Mouse (Mus musculus) embryonic facial prominence, embryonic 14.5 days (tissue): Measurements from ENCODE around the gene Sh2d7. TPM values are rescaled to one million over a fixed set of nuclear protein-coding genes. Genes with fewer than 3 reads are reported as not detected.

Source experiments
- ATAC-seq: fragments of 200-750 bp; cut with Nextera tagmentation; 2 replicates; pipeline ENCODE4 v1.8.0; 2017; ENCODE audit warnings: low read depth, moderate number of reproducible peaks, moderate TSS enrichment
- DNase-seq: peaks from one replicate; pipeline ENCODE4 v3.0.0-alpha.2; 2015; ENCODE audit warnings: low spot score
- H3K27ac ChIP-seq: fragments of 300-500 bp; sonication (generic); replicated peaks from 2 replicates; pipeline ENCODE4 v1.5.1; 2014; ENCODE audit warnings: low read depth, mild to moderate bottlenecking, low read length, moderate library complexity
- H3K27me3 ChIP-seq: fragments of 300-500 bp; sonication (generic); replicated peaks from 2 replicates; pipeline ENCODE4 v1.6.1; 2014; ENCODE audit warnings: low read length; ENCODE audit not compliant: control insufficient read depth, insufficient read depth
- H3K36me3 ChIP-seq: fragments of 300-500 bp; sonication (generic); 2 replicates; pipeline ENCODE4 v1.6.1; 2014; ENCODE audit warnings: low read length, mixed read lengths; ENCODE audit not compliant: control insufficient read depth, insufficient read depth
- H3K4me1 ChIP-seq: fragments of 300-500 bp; sonication (generic); 2 replicates; pipeline ENCODE4 v1.6.1; 2014; ENCODE audit warnings: antibody characterized with exemption, low read length; ENCODE audit not compliant: control insufficient read depth, insufficient read depth
- H3K4me2 ChIP-seq: fragments of 300-500 bp; sonication (generic); 2 replicates; pipeline ENCODE4 v1.6.1; 2014; ENCODE audit warnings: low read depth, mild to moderate bottlenecking, low read length, moderate library complexity, mixed read lengths
- H3K4me3 ChIP-seq: fragments of 300-500 bp; sonication (generic); 2 replicates; pipeline ENCODE4 v1.5.1; 2014; ENCODE audit warnings: low read depth, mild to moderate bottlenecking, low read length
- H3K9ac ChIP-seq: fragments of 300-500 bp; sonication (generic); 2 replicates; pipeline ENCODE4 v1.6.1; 2014; ENCODE audit warnings: low read depth, mild to moderate bottlenecking, low read length, moderate library complexity, mixed read lengths
- H3K9me3 ChIP-seq: fragments of 300-500 bp; sonication (generic); 2 replicates; pipeline ENCODE4 v1.6.1; 2016; ENCODE audit warnings: low read length; ENCODE audit not compliant: control insufficient read depth
- WGBS: fragments of 180-500 bp; shearing (Covaris S2); extraction: QIAGEN DNeasy Blood & Tissue Kit; methylation state at CpG from one replicate; pipeline ENCODE4 v1.1.7; 2014; 5-methylcytosine and 5-hydroxymethylcytosine counted together
- polyA plus RNA-seq: library from polyadenylated mRNA; unstranded; fragments of >200 nt; fragmentation: Nextera tagmentation; extraction: Ambion mirVana; gene quantifications from 2 replicates; pipeline ENCODE4 v1.2.1, GENCODE M21; 2014

The Sh2d7 gene
- polyA plus RNA-seq, 1 experiment from 2014 or later: not detected

GRCm38 (mm10) chr9:54533975-54534374 is 4.8 kb upstream of the Sh2d7 start:
- DNase-seq (peak; percentile 49), ATAC-seq (peak; percentile 57)
- Histone ChIP-seq H3K27me3 (no peaks in the 10 kb centered on the region), H3K4me2 (no peak overlapping the region), H3K27ac (no peak overlapping the region), H3K9ac (no peak overlapping the region), H3K36me3 (no peaks in the 10 kb centered on the region), H3K4me3 (no peak overlapping the region), H3K9me3 (no peaks in the 10 kb centered on the region), H3K4me1 (peaks cover 8% of the 10 kb centered on the region; the same call in 1 of the 2 replicates)
- 54% methylated on average over 5 of the region's 5 CpGs for WGBS

GRCm38 (mm10) chr9:54536236-54536635 is 2.5 kb upstream of the Sh2d7 start:
- ATAC-seq: no peak
- Histone ChIP-seq H3K36me3 (no peaks in the 10 kb centered on the region), H3K9ac (no peak overlapping the region), H3K4me1 (peaks cover 8% of the 10 kb centered on the region; the same call in 1 of the 2 replicates), H3K4me2 (no peak overlapping the region), H3K9me3 (no peaks in the 10 kb centered on the region), H3K4me3 (no peak overlapping the region), H3K27ac (no peak overlapping the region), H3K27me3 (no peaks in the 10 kb centered on the region)
- WGBS: 73% methylated on average over 7 of the region's 7 CpGs
- DNase-seq: no peak

GRCm38 (mm10) chr9:54537030-54537429 is 1.8 kb upstream of the Sh2d7 start:
- DNase-seq (peak; percentile 24), ATAC-seq (no peak)
- Histone ChIP-seq H3K4me3 (no peak overlapping the region), H3K4me1 (peaks cover 8% of the 10 kb centered on the region; the same call in 1 of the 2 replicates), H3K27ac (no peak overlapping the region), H3K4me2 (no peak overlapping the region), H3K27me3 (no peaks in the 10 kb centered on the region), H3K9ac (no peak overlapping the region), H3K36me3 (no peaks in the 10 kb centered on the region), H3K9me3 (no peaks in the 10 kb centered on the region)
- 45% methylated on average over 4 of the region's 4 CpGs for WGBS

- 74% methylated on average over 3 of the region's 3 CpGs for WGBS
- no peaks in the 10 kb centered on the region for H3K36me3 ChIP-seq
- DNase-seq (no peak), ATAC-seq (no peak)
- H3K4me2 ChIP-seq: no peak overlapping the region
- H3K27me3 ChIP-seq: no peaks in the 10 kb centered on the region
- H3K9me3 ChIP-seq: no peaks in the 10 kb centered on the region
- no peak overlapping the region for H3K4me3 ChIP-seq
- no peak overlapping the region for H3K27ac ChIP-seq
- H3K9ac ChIP-seq: no peak overlapping the region
- peaks cover 8% of the 10 kb centered on the region; the same call in 1 of the 2 replicates for H3K4me1 ChIP-seq
Observed at GRCm38 (mm10) chr9:54537480-54537879, 1.3 kb upstream of the Sh2d7 start.

GRCm38 (mm10) chr9:54538244-54538643 is 540 bp upstream of the Sh2d7 start:
- DNase-seq (no peak), ATAC-seq (no peak)
- 97% methylated on average over 3 of the region's 3 CpGs for WGBS
- Histone ChIP-seq H3K9ac (no peak overlapping the region), H3K4me3 (no peak overlapping the region), H3K36me3 (no peaks in the 10 kb centered on the region), H3K27me3 (no peaks in the 10 kb centered on the region), H3K4me2 (no peak overlapping the region), H3K27ac (no peak overlapping the region), H3K4me1 (peaks cover 8% of the 10 kb centered on the region; the same call in 1 of the 2 replicates), H3K9me3 (no peaks in the 10 kb centered on the region)

- Histone ChIP-seq H3K4me2 (no peak overlapping the region), H3K4me3 (no peak overlapping the region), H3K27me3 (no peaks in the 10 kb centered on the region), H3K4me1 (no peaks in the 10 kb centered on the region), H3K9ac (no peak overlapping the region), H3K9me3 (no peaks in the 10 kb centered on the region), H3K36me3 (no peaks in the 10 kb centered on the region), H3K27ac (no peak overlapping the region)
- no peak for ATAC-seq
- no peak for DNase-seq
- 67% methylated on average over 5 of the region's 5 CpGs for WGBS
Observed at GRCm38 (mm10) chr9:54540801-54541200, 2.0 kb downstream of the Sh2d7 start.

- Histone ChIP-seq H3K4me1 (no peaks in the 10 kb centered on the region), H3K36me3 (0 out of 2 replicates have a peak, but pooled peaks cover 12% of the 10 kb centered on the region), H3K27me3 (no peaks in the 10 kb centered on the region), H3K9ac (no peak overlapping the region), H3K4me2 (no peak overlapping the region), H3K9me3 (no peaks in the 10 kb centered on the region), H3K4me3 (no peak overlapping the region), H3K27ac (no peak overlapping the region)
- ATAC-seq (no peak), DNase-seq (no peak)
- WGBS: 76% methylated on average over 9 of the region's 9 CpGs
Observed at GRCm38 (mm10) chr9:54544212-54544953, 5.6 kb downstream of the Sh2d7 start.

GRCm38 (mm10) chr9:54544954-54545315 is 6.2 kb downstream of the Sh2d7 start:
- 83% methylated on average over 4 of the region's 4 CpGs for WGBS
- DNase-seq: no peak

GRCm38 (mm10) chr9:54547536-54547935 is 8.8 kb downstream of the Sh2d7 start:
- Histone ChIP-seq H3K36me3 (0 out of 2 replicates have a peak, but pooled peaks cover 12% of the 10 kb centered on the region), H3K4me1 (no peaks in the 10 kb centered on the region), H3K9me3 (no peaks in the 10 kb centered on the region), H3K9ac (no peak overlapping the region), H3K27me3 (no peaks in the 10 kb centered on the region), H3K4me3 (no peak overlapping the region), H3K27ac (no peak overlapping the region), H3K4me2 (no peak overlapping the region)
- 18% methylated on average over 5 of the region's 5 CpGs for WGBS
- ATAC-seq: no peak
- peak; percentile 26 for DNase-seq

More at GRCm38 (mm10) chr9:54544954-54545315, 6.2 kb downstream of the Sh2d7 start:
- no peak for ATAC-seq
- Histone ChIP-seq H3K9ac (no peak overlapping the region), H3K4me3 (no peak overlapping the region), H3K4me2 (no peak overlapping the region), H3K27me3 (no peaks in the 10 kb centered on the region), H3K36me3 (0 out of 2 replicates have a peak, but pooled peaks cover 12% of the 10 kb centered on the region), H3K27ac (no peak overlapping the region), H3K9me3 (no peaks in the 10 kb centered on the region), H3K4me1 (no peaks in the 10 kb centered on the region)
